ENCODE assay signal across 8 mouse cellular contexts in the genomic region with DNA sequence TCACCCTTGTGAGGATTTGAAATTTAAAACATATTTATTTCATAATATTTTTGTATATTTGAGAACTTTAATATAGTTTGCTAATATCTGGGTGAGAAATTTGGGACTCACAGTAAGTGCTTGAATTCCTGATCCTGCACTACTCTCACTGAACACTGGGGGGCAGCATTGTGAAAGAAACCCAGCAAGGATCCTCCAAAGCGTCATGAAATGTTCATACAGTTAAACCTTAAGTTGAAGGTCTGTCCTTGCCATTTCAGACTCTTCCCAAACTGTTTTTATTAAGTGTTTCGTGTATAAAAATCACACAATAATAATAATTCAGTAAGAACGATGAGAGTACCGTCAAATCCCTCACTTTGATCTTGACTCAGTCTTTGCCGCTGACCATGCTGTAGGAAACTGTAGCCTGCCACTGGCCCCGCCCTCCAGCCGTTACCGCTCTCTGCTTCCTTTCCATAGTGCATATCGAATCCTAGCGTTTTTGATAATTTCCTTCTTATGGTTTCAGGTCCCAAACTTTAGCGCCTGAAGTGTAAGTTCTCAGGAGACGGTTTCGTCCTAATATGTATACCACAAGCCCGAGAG. TPM values are rescaled to one million over a fixed set of nuclear protein-coding genes. Genes with fewer than 3 reads are reported as not detected.
DNase-seq lines count a peak whose midpoint lies in the region; ATAC-seq lines count a peak whose summit lies in the region.

No protein-coding gene starts in this region.

- peaks cover 48% of the 10 kb centered on the region for H3K4me1 ChIP-seq in erythroblast, embryonic 14.5 days (ENCODE audit: control insufficient read depth)
- peaks cover 2 to 4% of the 10 kb centered on the region in 2 experiments; a peak in 2 of 4 replicates for H3K4me1 ChIP-seq in heart, embryonic 14.5 days (ENCODE audit: control insufficient read depth in 2 of 2, insufficient read depth in 2 of 2, low read length in 2 of 2)
- H3K4me1 ChIP-seq in liver, embryonic 12.5 days = peaks cover 36% of the 10 kb centered on the region
- H3K4me1 ChIP-seq in stomach, embryonic 15.5 days = peaks cover 4% of the 10 kb centered on the region; the same call in 1 of the 2 replicates

- H3K9ac ChIP-seq in heart, embryonic 14.5 days (ENCODE audit: low read length) = no peak overlapping the region
- peak overlapping the region; percentile 53 for H3K9ac ChIP-seq in liver, embryonic 12.5 days
- H3K9ac ChIP-seq in stomach, embryonic 15.5 days = no peak overlapping the region

- H3K4me3 ChIP-seq in erythroblast, embryonic 14.5 days (replicated peaks) = peak overlapping the region; percentile 44
- no peak overlapping the region for H3K4me3 ChIP-seq in heart, embryonic 14.5 days (ENCODE audit: control insufficient read depth in 1 of 2, insufficient read depth in 1 of 2, low read depth in 1 of 2, low read length in 2 of 2)
- H3K4me3 ChIP-seq in liver, embryonic 12.5 days = peak overlapping the region; percentile 29
- H3K4me3 ChIP-seq in stomach, embryonic 15.5 days (replicated peaks) = no peak overlapping the region; the same call in 1 of the 2 replicates

- peak overlapping the region; percentile 61 for H3K4me2 ChIP-seq in heart, embryonic 14.5 days (ENCODE audit: low read length)
- H3K4me2 ChIP-seq in liver, embryonic 12.5 days = peak overlapping the region; percentile 58
- H3K4me2 ChIP-seq in stomach, embryonic 15.5 days = peak overlapping the region; percentile 51

- no peak for ATAC-seq in heart, embryonic 14.5 days (ENCODE audit: insufficient number of reproducible peaks, insufficient read depth, low FRiP score, low read depth)
- ATAC-seq in liver, embryonic 12.5 days = peak; percentile 72
- ATAC-seq in stomach, embryonic 15.5 days (ENCODE audit: insufficient read depth, low FRiP score, low read depth) = peak; percentile 72

- no peak overlapping the region for H3K27ac ChIP-seq in heart, embryonic 14.5 days (replicated peaks in 1 of 2; ENCODE audit: control insufficient read depth in 1 of 2, insufficient read depth in 1 of 2, low read depth in 2 of 2, low read length in 2 of 2)
- peak overlapping the region; percentile 63 for H3K27ac ChIP-seq in liver, embryonic 12.5 days
- H3K27ac ChIP-seq in stomach, embryonic 15.5 days = no peak overlapping the region

- WGBS in heart, embryonic 14.5 days = 24% methylated on average over 14 of the region's 14 CpGs
- WGBS in liver, embryonic 12.5 days (ENCODE audit: insufficient replicate concordance) = 13% methylated on average over 14 of the region's 14 CpGs
- WGBS in stomach, embryonic 15.5 days = 22% methylated on average over 14 of the region's 14 CpGs

- no peaks in the 10 kb centered on the region for H3K9me3 ChIP-seq in erythroblast, embryonic 14.5 days (ENCODE audit: control insufficient read depth, low read length)
- no peaks in the 10 kb centered on the region for H3K9me3 ChIP-seq in heart, embryonic 14.5 days (ENCODE audit: control insufficient read depth, low read length)
- H3K9me3 ChIP-seq in liver, embryonic 12.5 days (replicated peaks) = no peaks in the 10 kb centered on the region
- no peaks in the 10 kb centered on the region for H3K9me3 ChIP-seq in stomach, embryonic 15.5 days

- H3K36me3 ChIP-seq in erythroblast, embryonic 14.5 days (ENCODE audit: control insufficient read depth) = no peaks in the 10 kb centered on the region
- no peaks in the 10 kb centered on the region for H3K36me3 ChIP-seq in heart, embryonic 14.5 days (ENCODE audit: control insufficient read depth, insufficient read depth, low read length)
- H3K36me3 ChIP-seq in liver, embryonic 12.5 days = no peaks in the 10 kb centered on the region
- H3K36me3 ChIP-seq in stomach, embryonic 15.5 days = no peaks in the 10 kb centered on the region

- H3K27me3 ChIP-seq in erythroblast, embryonic 14.5 days (ENCODE audit: control insufficient read depth) = no peaks in the 10 kb centered on the region
- H3K27me3 ChIP-seq in heart, embryonic 14.5 days (ENCODE audit: control insufficient read depth, insufficient read depth, low read length) = peaks cover 3% of the 10 kb centered on the region; the same call in 1 of the 2 replicates
- H3K27me3 ChIP-seq in liver, embryonic 12.5 days (replicated peaks) = peaks cover 12% of the 10 kb centered on the region; the same call in 1 of the 2 replicates
- H3K27me3 ChIP-seq in stomach, embryonic 15.5 days (replicated peaks) = no peaks in the 10 kb centered on the region

- peak; percentile 89 to 91 for DNase-seq in B cell, adult 2 months
- peak; percentile 91 for DNase-seq in brain, adult 2 months (ENCODE audit: low read depth, low spot score)
- peak; percentile 86 for DNase-seq in kidney, postnatal 10 days
- peak; percentile 63 to 79 for DNase-seq in natural killer cell, adult 2 months (ENCODE audit: low spot score in 2 of 2)

RNA-seq across cellular contexts. Expression of gene Erv3, which starts 39.4 kb away (rescaled TPM):
- not detected in 2 replicates for polyA plus RNA-seq in erythroblast, embryonic 14.5 days (2012)
- not detected in 2 replicates for polyA plus RNA-seq in heart, embryonic 14.5 days (2014; fragmentation: Nextera tagmentation; extraction: Ambion mirVana)
- not detected in 2 replicates for polyA plus RNA-seq in liver, embryonic 12.5 days (2016; fragmentation: Nextera tagmentation; extraction: Ambion mirVana)
- polyA plus RNA-seq in stomach, embryonic 15.5 days (2015; fragmentation: Nextera tagmentation; extraction: Ambion mirVana) = not detected in 2 replicates

Comparison
In these comparisons a context has a peak if more than half of its experiments do, and no peak if none do; other contexts are left out.
1. H3K4me3 ChIP-seq: peak in erythroblast, embryonic 14.5 days (single experiment) and liver, embryonic 12.5 days (single experiment); none in heart, embryonic 14.5 days (0 of 2) and stomach, embryonic 15.5 days (single experiment).
2. Peak in every context shown above with its lines, with median percentiles within 50 percentile points of each other: DNase-seq and H3K4me2 ChIP-seq.